Comparison of ENCODE assay signal across 9 mouse cellular contexts in the genomic region with DNA sequence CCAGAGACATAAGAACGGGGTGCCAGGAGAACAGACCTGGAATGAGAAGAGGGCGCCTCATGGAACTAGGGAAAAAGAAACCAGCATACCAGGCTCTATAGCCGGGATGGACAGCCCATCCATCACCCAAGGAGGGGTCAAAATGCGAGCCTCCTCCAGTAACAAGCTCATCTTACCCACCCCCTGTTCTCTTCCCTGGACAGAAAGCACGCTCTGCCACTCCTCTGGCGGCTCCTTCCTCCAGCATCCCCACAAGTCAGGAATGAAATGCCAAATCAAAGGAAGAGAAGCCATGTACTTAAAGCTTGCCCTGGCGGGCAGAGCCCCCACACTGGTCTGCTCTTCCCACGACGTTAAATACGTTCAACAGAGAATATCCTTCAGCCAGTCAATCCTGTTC. TPM values are rescaled to one million over a fixed set of nuclear protein-coding genes. Genes with fewer than 3 reads are reported as not detected.
DNase-seq lines count a peak whose midpoint lies in the region; ATAC-seq and TF ChIP-seq lines count a peak whose summit lies in the region.
"Had no signal": no experiment of that assay in that cellular context is flagged by ENCODE, and none has a peak within 500 bp of the region (broad histone marks: within the 10 kb centered on the region; RNA-seq: fewer than 3 reads in every experiment).

No protein-coding gene starts in this region.

- peak overlapping the region; percentile 73 for H3K4me3 ChIP-seq in kidney, embryonic 16.5 days (ENCODE audit: low read length)
- H3K4me3 ChIP-seq in embryonic facial prominence, embryonic 13.5 days: peak overlapping the region; percentile 69
- H3K4me3 ChIP-seq in intestine, embryonic 14.5 days (ENCODE audit: low read depth, low read length): peak overlapping the region; percentile 87
- peak overlapping the region; percentile 56 for H3K4me3 ChIP-seq in midbrain, postnatal 0 days (ENCODE audit: low read depth, low read length)

- H3K4me2 ChIP-seq in kidney, embryonic 16.5 days (replicated peaks; ENCODE audit: low read depth, low read length): peak overlapping the region; percentile 89
- peak overlapping the region; percentile 79 for H3K4me2 ChIP-seq in embryonic facial prominence, embryonic 13.5 days
- H3K4me2 ChIP-seq in intestine, embryonic 14.5 days (ENCODE audit: low read length): peak overlapping the region; percentile 97
- peak overlapping the region; percentile 79 for H3K4me2 ChIP-seq in midbrain, postnatal 0 days (ENCODE audit: low read depth, low read length, poor library complexity, severe bottlenecking)

- TF ChIP-seq CTCF in midbrain, postnatal 0 days (IDR thresholded peaks at IDR 0.05): no peak

- 20% methylated on average over 10 of the region's 10 CpGs for WGBS in kidney, embryonic 16.5 days
- WGBS in embryonic facial prominence, embryonic 13.5 days: 39% methylated on average over 10 of the region's 10 CpGs
- 31% methylated on average over 10 of the region's 10 CpGs for WGBS in intestine, embryonic 14.5 days
- 45% methylated on average over 10 of the region's 10 CpGs for WGBS in midbrain, postnatal 0 days

- H3K36me3 ChIP-seq in kidney, embryonic 16.5 days (ENCODE audit: insufficient read depth, low read length): peaks cover 43% of the 10 kb centered on the region
- H3K36me3 ChIP-seq in embryonic facial prominence, embryonic 13.5 days: peaks cover 57% of the 10 kb centered on the region
- peaks cover 57% of the 10 kb centered on the region for H3K36me3 ChIP-seq in intestine, embryonic 14.5 days (ENCODE audit: control insufficient read depth, insufficient read depth, low read length)
- peaks cover 43% of the 10 kb centered on the region for H3K36me3 ChIP-seq in midbrain, postnatal 0 days (ENCODE audit: insufficient read depth, low read length)

- H3K9ac ChIP-seq in kidney, embryonic 16.5 days (replicated peaks; ENCODE audit: low read length): peak overlapping the region; percentile 75
- H3K9ac ChIP-seq in embryonic facial prominence, embryonic 13.5 days: peak overlapping the region; percentile 70
- H3K9ac ChIP-seq in intestine, embryonic 14.5 days (ENCODE audit: low read length): no peak overlapping the region
- peak overlapping the region; percentile 58 for H3K9ac ChIP-seq in midbrain, postnatal 0 days (replicated peaks; ENCODE audit: low read length, poor library complexity, severe bottlenecking)

- ATAC-seq in kidney, embryonic 16.5 days (ENCODE audit: low FRiP score, low TSS enrichment): no peak
- no peak for ATAC-seq in embryonic facial prominence, embryonic 13.5 days (ENCODE audit: insufficient number of reproducible peaks, insufficient read depth, low FRiP score, low TSS enrichment, low read depth)
- ATAC-seq in intestine, embryonic 14.5 days (replicated peaks; ENCODE audit: low FRiP score, low TSS enrichment, low read depth): no peak
- no peak for ATAC-seq in midbrain, postnatal 0 days (ENCODE audit: low FRiP score)
- ATAC-seq in CD4-positive, CD25-positive, alpha-beta regulatory T cell, adult 4 months: no peak

- no peaks in the 10 kb centered on the region for H3K9me3 ChIP-seq in kidney, embryonic 16.5 days (ENCODE audit: low read length)
- no peaks in the 10 kb centered on the region for H3K9me3 ChIP-seq in embryonic facial prominence, embryonic 13.5 days
- H3K9me3 ChIP-seq in intestine, embryonic 14.5 days (ENCODE audit: control insufficient read depth, low read length): no peaks in the 10 kb centered on the region
- H3K9me3 ChIP-seq in midbrain, postnatal 0 days (ENCODE audit: low read length): no peaks in the 10 kb centered on the region

- 0 out of 2 replicates have a peak overlapping the region, but pooled peaks have one; percentile 22 for H3K27ac ChIP-seq in kidney, embryonic 16.5 days (ENCODE audit: low read length)
- H3K27ac ChIP-seq in embryonic facial prominence, embryonic 13.5 days: 0 out of 2 replicates have a peak overlapping the region, but pooled peaks have one; percentile 39
- H3K27ac ChIP-seq in intestine, embryonic 14.5 days (ENCODE audit: low read depth): no peak overlapping the region
- H3K27ac ChIP-seq in midbrain, postnatal 0 days (ENCODE audit: low read depth, low read length): peak overlapping the region; percentile 14; the same call in 1 of the 2 replicates

- DNase-seq in kidney, postnatal 36 days: no peak
- no peak for DNase-seq in intestine, embryonic 14.5 days (ENCODE audit: low spot score)
- DNase-seq in midbrain, postnatal 0 days (ENCODE audit: low spot score): no peak
- DNase-seq in adrenal gland, postnatal 25 days: no peak
- no peak for DNase-seq in frontal cortex, adult 2 months (ENCODE audit: extremely low spot score in 1 of 2, low spot score in 1 of 2)
- DNase-seq: right cerebral cortex, postnatal 4 days had no signal

- no peaks in the 10 kb centered on the region for H3K27me3 ChIP-seq in kidney, embryonic 16.5 days (ENCODE audit: insufficient read depth, low read length)
- no peaks in the 10 kb centered on the region for H3K27me3 ChIP-seq in embryonic facial prominence, embryonic 13.5 days
- H3K27me3 ChIP-seq in intestine, embryonic 14.5 days (replicated peaks; ENCODE audit: control insufficient read depth, insufficient read depth, low read length): no peaks in the 10 kb centered on the region
- H3K27me3 ChIP-seq in midbrain, postnatal 0 days (ENCODE audit: insufficient read depth, low read length): no peaks in the 10 kb centered on the region

- peaks cover 29% of the 10 kb centered on the region for H3K4me1 ChIP-seq in kidney, embryonic 16.5 days (ENCODE audit: insufficient read depth, low read length)
- H3K4me1 ChIP-seq in embryonic facial prominence, embryonic 13.5 days: peaks cover 45% of the 10 kb centered on the region
- peaks cover 26% of the 10 kb centered on the region for H3K4me1 ChIP-seq in intestine, embryonic 14.5 days (replicated peaks; ENCODE audit: control insufficient read depth, insufficient read depth, low read length)
- peaks cover 16% of the 10 kb centered on the region for H3K4me1 ChIP-seq in midbrain, postnatal 0 days (ENCODE audit: insufficient read depth, low read length)

RNA-seq across cellular contexts. Expression of a gene that starts 1.0 kb away (rescaled TPM):
- polyA plus RNA-seq in kidney, embryonic 16.5 days (2015; fragmentation: Nextera tagmentation; extraction: Ambion mirVana): 35.8 and 39.0 TPM in 2 replicates
- polyA plus RNA-seq in embryonic facial prominence, embryonic 13.5 days (2015; fragmentation: Nextera tagmentation; extraction: Ambion mirVana): 21.8 and 26.1 TPM in 2 replicates
- 27.1 and 30.8 TPM in 2 replicates for polyA plus RNA-seq in intestine, embryonic 14.5 days (2014; fragmentation: Nextera tagmentation; extraction: Ambion mirVana)
- 39.0 and 50.8 TPM in 2 replicates for total RNA-seq in midbrain, postnatal 0 days (2014; rRNA removed)
- polyA plus RNA-seq in midbrain, postnatal 0 days (2015; fragmentation: Nextera tagmentation; extraction: Ambion mirVana): 50.0 and 58.1 TPM in 2 replicates
- 20.0 and 27.3 TPM in 2 replicates for total RNA-seq in adrenal gland, postnatal 25 days (2021)
- polyA plus RNA-seq in frontal cortex, adult 2 months (2012; rRNA removed): 27.0 and 27.2 TPM in 2 replicates
- polyA plus RNA-seq in CD4-positive, CD25-positive, alpha-beta regulatory T cell, adult 4 months (2017; shearing (Covaris generic)): 10 to 100 TPM; 67.6 to 79.7 TPM

RNA-seq across cellular contexts. Expression of a gene that starts 1.0 kb away (rescaled TPM):
- 57.0 and 59.0 TPM in 2 replicates for polyA plus RNA-seq in kidney, embryonic 16.5 days (2015; fragmentation: Nextera tagmentation; extraction: Ambion mirVana)
- 44.3 and 47.2 TPM in 2 replicates for polyA plus RNA-seq in embryonic facial prominence, embryonic 13.5 days (2015; fragmentation: Nextera tagmentation; extraction: Ambion mirVana)
- polyA plus RNA-seq in intestine, embryonic 14.5 days (2014; fragmentation: Nextera tagmentation; extraction: Ambion mirVana): 34.8 and 42.2 TPM in 2 replicates
- 55.5 and 68.7 TPM in 2 replicates for total RNA-seq in midbrain, postnatal 0 days (2014; rRNA removed)
- polyA plus RNA-seq in midbrain, postnatal 0 days (2015; fragmentation: Nextera tagmentation; extraction: Ambion mirVana): 60.0 and 66.5 TPM in 2 replicates
- total RNA-seq in adrenal gland, postnatal 25 days (2021): 24.9 and 27.3 TPM in 2 replicates
- 65.1 and 65.7 TPM in 2 replicates for polyA plus RNA-seq in frontal cortex, adult 2 months (2012; rRNA removed)
- polyA plus RNA-seq in CD4-positive, CD25-positive, alpha-beta regulatory T cell, adult 4 months (2017; shearing (Covaris generic)): 10 to 100 TPM; 54.1 to 59.0 TPM

RNA-seq across cellular contexts. Expression of a gene that starts 6.1 kb away (rescaled TPM):
- polyA plus RNA-seq in kidney, embryonic 16.5 days (2015; fragmentation: Nextera tagmentation; extraction: Ambion mirVana): 3.3 and 3.9 TPM in 2 replicates
- polyA plus RNA-seq in embryonic facial prominence, embryonic 13.5 days (2015; fragmentation: Nextera tagmentation; extraction: Ambion mirVana): 2.1 and 2.2 TPM in 2 replicates
- polyA plus RNA-seq in intestine, embryonic 14.5 days (2014; fragmentation: Nextera tagmentation; extraction: Ambion mirVana): 0.54 TPM in 1 of 2 replicates, not detected in the other
- total RNA-seq in midbrain, postnatal 0 days (2014; rRNA removed): 3.3 and 4.2 TPM in 2 replicates
- 4.9 and 5.0 TPM in 2 replicates for polyA plus RNA-seq in midbrain, postnatal 0 days (2015; fragmentation: Nextera tagmentation; extraction: Ambion mirVana)
- 0.39 and 0.67 TPM in 2 replicates for total RNA-seq in adrenal gland, postnatal 25 days (2021)
- 6.1 and 7.8 TPM in 2 replicates for polyA plus RNA-seq in frontal cortex, adult 2 months (2012; rRNA removed)
- polyA plus RNA-seq in CD4-positive, CD25-positive, alpha-beta regulatory T cell, adult 4 months (2017; shearing (Covaris generic)): 1 to 10 TPM in 1 of 2 experiments, not detected in 1; 3.0 TPM

RNA-seq across cellular contexts. Expression of a gene that starts 7.3 kb away (rescaled TPM):
- 49.7 and 51.0 TPM in 2 replicates for polyA plus RNA-seq in kidney, embryonic 16.5 days (2015; fragmentation: Nextera tagmentation; extraction: Ambion mirVana)
- polyA plus RNA-seq in embryonic facial prominence, embryonic 13.5 days (2015; fragmentation: Nextera tagmentation; extraction: Ambion mirVana): 46.2 and 46.9 TPM in 2 replicates
- polyA plus RNA-seq in intestine, embryonic 14.5 days (2014; fragmentation: Nextera tagmentation; extraction: Ambion mirVana): 46.7 and 47.6 TPM in 2 replicates
- 57.8 and 70.4 TPM in 2 replicates for total RNA-seq in midbrain, postnatal 0 days (2014; rRNA removed)
- 51.9 and 53.6 TPM in 2 replicates for polyA plus RNA-seq in midbrain, postnatal 0 days (2015; fragmentation: Nextera tagmentation; extraction: Ambion mirVana)
- 44.5 and 47.6 TPM in 2 replicates for total RNA-seq in adrenal gland, postnatal 25 days (2021)
- 29.7 and 32.1 TPM in 2 replicates for polyA plus RNA-seq in frontal cortex, adult 2 months (2012; rRNA removed)
- polyA plus RNA-seq in CD4-positive, CD25-positive, alpha-beta regulatory T cell, adult 4 months (2017; shearing (Covaris generic)): 10 to 100 TPM; 19.7 to 28.0 TPM

RNA-seq across cellular contexts. Expression of a gene that starts 10.3 kb away (rescaled TPM):
- 66.8 and 68.9 TPM in 2 replicates for polyA plus RNA-seq in kidney, embryonic 16.5 days (2015; fragmentation: Nextera tagmentation; extraction: Ambion mirVana)
- 65.2 and 68.5 TPM in 2 replicates for polyA plus RNA-seq in embryonic facial prominence, embryonic 13.5 days (2015; fragmentation: Nextera tagmentation; extraction: Ambion mirVana)
- polyA plus RNA-seq in intestine, embryonic 14.5 days (2014; fragmentation: Nextera tagmentation; extraction: Ambion mirVana): 54.4 and 59.9 TPM in 2 replicates
- total RNA-seq in midbrain, postnatal 0 days (2014; rRNA removed): 21.1 and 25.7 TPM in 2 replicates
- polyA plus RNA-seq in midbrain, postnatal 0 days (2015; fragmentation: Nextera tagmentation; extraction: Ambion mirVana): 33.4 and 36.6 TPM in 2 replicates
- total RNA-seq in adrenal gland, postnatal 25 days (2021): 24.7 and 26.6 TPM in 2 replicates
- polyA plus RNA-seq in frontal cortex, adult 2 months (2012; rRNA removed): 25.0 and 25.2 TPM in 2 replicates
- polyA plus RNA-seq in CD4-positive, CD25-positive, alpha-beta regulatory T cell, adult 4 months (2017; shearing (Covaris generic)): 10 to 100 TPM; 77.8 to 89.5 TPM
